Mouse (Mus musculus) lung, postnatal 25 days (tissue): ENCODE measurements around the gene 4930432K21Rik.

Source experiments
- DNase-seq: peaks from one replicate; pipeline ENCODE4 v3.0.0; 2022; ENCODE audit warnings: low spot score

4930432K21Rik gene

DNA sequence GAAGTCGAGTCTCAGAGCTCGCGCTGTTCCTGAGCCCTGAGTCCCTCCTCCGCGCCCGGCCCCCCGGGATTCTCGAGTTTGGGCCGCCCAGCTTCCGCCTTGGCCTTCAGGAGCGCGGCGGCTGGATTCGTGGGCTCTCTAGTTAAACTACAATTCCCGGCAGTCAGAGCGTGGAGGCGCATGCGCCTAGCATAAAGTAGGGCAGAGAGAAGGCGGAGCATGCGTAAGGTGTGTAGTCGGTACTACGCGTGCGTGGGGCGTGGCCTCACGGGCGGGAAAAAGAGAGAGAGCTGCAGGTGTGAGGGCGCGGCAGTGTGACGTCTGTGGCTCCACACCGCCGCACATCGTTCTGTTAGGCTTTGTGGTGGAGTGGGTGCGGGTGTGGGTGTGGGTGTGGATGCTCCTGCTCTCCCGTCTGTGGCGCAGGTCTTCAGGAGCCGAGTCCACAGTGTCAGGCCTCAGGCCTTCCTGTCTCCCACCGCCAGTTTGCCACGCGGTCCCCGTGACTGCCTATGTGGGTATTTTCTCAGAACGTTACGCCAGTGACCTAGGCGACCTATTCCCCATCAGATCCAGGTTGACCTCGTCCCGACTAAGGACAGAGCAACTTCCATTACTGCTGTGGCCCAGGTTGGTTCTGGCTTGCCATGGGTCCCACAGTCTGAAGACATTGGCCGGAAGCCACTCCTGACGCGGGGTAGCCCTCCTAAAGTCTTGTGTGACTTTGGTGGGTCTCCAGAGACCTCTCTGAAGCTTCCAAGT lies at the start of gene 4930432K21Rik, which contains the start of gene Cc2d1a:
Gene 4930432K21Rik (plus strand): TSS at position 257 of the 762 bp plus-strand sequence.
Gene Cc2d1a (minus strand): TSS at position 168 of the 762 bp plus-strand sequence.
- DNase-seq = peak; percentile 96

DNA sequence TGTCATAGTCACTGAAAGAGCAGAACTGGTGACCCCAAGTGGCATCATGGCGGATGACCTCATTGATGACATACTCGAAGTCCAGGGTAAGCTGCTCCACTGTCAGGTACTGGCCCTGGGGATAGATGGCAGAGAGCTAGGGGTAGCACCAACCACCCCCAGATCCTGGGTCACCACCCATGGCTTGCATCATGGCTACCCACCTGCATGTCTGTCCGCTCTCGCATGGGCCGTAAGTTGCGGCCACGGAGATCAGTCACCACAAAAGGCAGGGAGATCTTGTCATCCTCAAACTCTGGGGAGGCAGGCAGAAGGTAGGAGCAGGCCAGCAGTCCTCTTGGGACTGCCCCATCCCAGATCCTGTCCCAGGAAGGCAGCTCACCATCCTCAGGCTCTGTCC lies 49.4 kb upstream of the 4930432K21Rik start:
- no peak for DNase-seq

GRCm38 (mm10) chr8:84101476-84102270 lies 46.2 kb upstream of the 4930432K21Rik start:
- DNase-seq = no peak

- DNase-seq = peak; percentile 26
Measured at GRCm38 (mm10) chr8:84103601-84104000, 44.2 kb upstream of the 4930432K21Rik start.

DNA sequence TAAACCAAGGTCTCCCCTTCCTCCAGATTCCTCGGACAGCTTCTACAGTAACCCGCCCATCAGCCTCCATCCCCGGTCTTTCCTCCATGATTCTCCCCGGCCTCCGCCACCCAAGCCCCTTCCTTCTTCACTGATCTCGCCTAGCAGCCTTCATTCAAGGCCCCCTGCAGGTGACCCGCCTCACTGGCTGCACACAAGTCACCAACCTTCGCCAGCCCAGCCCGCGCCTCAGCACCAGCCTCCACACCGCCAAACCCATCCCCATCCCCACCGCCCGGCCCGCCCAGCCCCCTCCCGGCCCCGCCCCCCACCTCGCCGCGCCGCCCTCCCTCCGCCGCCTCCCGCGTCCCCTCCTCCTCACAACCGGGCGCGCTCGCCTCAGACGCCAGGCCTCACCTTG lies 43.6 kb upstream of the 4930432K21Rik start:
- peak; percentile 48 for DNase-seq

DNA sequence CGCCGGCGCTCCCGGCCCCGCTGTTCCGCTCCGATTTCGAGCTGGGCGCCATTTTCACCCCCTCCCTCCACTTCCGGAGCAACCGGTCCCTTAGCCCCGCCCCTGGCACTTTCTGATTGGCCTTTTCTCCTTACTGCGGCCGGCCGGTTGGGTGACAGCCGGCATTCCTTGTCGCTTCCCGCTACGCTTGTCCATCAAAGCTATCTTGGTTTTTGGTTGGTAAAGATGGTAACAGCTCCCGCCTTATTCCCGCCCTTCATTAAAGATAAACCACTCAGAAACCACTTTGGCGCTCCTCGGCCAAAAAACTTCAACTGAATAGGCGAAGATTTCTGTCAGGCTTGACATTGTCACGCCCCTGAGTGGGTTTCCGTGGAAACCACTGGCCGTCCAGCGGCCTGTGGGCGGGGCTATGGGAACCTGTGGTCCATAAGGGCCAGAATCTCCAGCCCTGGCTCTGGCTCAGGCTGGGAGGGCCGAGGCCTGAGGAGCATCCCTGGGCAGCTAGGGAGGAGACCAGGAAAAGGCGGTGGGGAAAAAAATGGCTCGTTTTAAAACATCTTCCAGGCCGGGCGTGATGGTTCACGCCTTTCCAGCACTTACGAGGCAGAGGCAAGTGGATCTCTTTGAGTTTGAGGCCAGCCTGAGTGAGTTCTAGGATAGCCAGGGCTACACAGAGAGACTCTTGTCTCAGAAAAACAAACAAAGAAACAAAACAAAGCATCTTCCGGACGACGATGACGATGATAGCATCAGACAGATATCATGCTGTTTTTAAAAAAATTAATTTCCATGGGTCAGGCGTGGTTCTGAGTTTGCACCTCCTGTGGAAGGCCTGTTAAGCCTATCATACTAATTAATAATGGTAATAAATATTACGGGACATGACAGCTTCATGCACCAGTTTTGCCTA lies 42.9 kb upstream of the 4930432K21Rik start, which contains the start of gene Dcaf15:
Gene Dcaf15 (minus strand): TSS at position 72 of the 913 bp plus-strand sequence.
- DNase-seq = peak; percentile 98

GRCm38 (mm10) chr8:84105676-84106075 lies 42.1 kb upstream of the 4930432K21Rik start:
- no peak for DNase-seq

DNA sequence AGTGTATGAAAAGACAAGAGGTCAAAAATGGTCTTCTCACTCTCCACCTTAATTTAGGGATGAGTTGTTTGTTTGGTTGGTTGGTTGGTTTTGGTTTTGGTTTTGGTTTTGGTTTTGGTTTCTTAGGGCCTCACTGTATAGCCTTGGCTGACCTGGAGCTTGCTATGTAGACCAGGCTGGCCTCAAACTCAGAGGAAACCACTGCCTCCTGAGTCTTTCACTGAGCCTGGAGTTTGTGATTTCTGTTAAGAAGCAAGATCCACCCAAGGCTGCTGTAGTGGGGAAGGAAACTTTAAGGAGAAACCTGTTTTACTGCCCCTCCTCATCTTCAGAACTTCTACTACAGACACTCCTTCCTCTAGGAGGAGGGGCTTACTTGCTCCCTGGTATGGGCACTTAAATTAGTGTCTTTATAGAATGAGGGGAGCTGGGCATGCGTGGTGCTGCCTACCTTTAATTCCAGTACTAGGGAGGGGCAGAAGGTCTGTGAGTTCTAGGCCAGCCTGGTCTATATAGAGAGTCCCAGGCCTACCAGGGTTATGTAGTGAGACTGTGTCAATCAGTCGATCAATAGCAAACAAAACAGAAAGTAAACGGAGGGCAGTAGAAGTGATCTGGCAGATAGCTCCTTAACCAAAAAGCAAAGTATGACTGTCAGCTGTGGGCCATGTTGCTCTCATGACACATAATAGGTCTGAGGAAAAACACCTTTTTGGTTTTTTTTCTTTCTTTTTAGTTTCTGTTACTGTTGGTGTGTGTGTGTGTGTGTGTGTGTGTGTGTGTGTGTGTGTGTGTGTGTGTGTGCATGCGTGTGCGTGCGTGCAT lies 41.4 kb upstream of the 4930432K21Rik start:
- DNase-seq = no peak

DNA sequence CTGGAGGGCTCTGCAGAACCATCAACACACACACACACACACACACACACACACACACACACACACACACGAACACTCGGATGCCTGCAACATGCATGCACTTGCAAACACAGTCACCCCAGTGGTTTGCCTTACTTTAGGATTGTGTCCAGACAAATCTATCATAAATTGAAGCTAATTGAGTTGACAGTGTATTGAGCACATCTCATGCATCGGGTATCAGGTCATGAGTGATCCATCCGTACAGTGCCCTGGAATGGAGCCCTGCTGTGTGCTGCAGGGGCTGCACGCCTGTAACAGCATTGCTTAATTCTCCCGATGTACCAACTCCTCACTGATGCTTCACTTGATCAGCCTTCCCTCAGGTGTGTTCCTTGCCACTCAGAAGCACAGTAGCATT lies 32.2 kb upstream of the 4930432K21Rik start:
- DNase-seq = no peak

GRCm38 (mm10) chr8:84122151-84122550 lies 25.7 kb upstream of the 4930432K21Rik start:
- no peak for DNase-seq

DNA sequence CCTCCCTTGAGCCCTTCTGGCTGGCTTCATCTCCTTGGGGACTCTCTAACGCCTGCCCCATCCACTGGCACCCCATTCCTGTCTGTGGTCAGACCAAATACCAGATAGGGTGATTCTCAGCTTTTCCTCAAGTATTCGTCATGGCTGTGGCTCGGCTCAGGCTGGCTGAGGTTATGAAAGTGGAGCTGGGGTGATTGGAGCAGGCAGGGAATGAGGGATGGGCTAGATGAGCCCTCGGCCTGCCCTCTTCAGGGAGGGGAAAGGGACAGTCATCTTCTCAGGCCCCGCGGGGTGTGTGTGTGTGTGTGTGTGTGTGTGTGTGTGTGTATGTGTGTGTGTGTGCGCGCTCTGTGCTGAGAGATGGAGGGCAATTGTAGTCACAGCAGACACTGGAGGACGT lies 22.2 kb upstream of the 4930432K21Rik start, which contains the start of gene Podnl1:
Gene Podnl1 (plus strand): TSS at position 334 of the 400 bp plus-strand sequence.
- no peak for DNase-seq

DNA sequence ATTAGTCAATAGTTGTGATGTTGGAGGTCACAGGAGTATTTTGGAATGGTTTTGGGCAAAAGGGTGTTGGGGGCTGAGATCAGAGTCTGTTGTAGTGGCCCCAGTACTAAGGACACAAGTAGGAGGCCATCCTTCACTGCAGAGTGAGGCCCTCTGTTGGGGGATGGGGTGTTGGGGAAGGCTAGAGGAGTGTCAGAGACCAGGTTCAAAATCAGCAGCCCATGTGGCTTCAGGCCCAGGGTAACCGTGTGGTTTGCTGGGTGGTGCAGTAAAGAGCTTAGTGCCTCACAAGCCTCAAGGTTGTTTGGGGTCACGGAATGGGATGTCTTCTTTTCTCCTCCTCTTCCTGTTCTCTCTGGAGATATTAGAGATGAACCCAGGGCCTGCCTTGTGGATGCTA lies 21.1 kb upstream of the 4930432K21Rik start:
- DNase-seq = no peak

DNA sequence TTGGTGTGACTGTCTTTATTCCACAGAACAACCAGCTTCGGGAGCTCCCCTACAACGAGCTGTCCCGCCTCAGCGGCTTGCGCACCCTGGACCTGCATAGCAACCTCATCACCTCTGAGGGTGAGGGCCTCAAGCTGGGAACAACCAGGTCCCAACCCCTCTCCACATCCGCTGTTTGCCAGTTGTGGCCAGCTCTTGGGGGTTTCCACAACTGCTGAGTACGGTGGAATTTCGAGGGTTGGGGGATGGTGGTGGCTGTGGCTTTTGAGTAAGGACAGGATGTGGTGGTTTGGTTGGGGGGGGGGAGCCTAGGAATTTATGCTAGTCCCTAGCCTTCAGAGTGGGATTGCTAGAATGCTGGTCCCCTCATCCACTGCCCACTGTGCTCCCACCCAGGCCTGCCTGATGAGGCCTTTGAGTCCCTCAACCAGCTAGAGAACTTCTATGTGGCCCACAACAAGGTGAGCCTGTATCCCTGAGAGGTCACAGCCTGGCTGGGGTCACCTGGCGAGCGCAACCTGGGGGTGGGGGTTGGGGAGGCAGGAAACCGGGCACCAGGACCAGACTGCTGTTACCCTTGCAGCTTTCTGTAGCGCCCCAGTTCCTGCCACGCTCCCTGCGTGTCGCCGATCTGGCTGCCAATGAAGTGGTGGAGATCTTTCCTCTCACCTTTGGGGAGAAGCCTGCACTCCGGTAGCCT lies 20.5 kb upstream of the 4930432K21Rik start:
- DNase-seq = no peak

DNA sequence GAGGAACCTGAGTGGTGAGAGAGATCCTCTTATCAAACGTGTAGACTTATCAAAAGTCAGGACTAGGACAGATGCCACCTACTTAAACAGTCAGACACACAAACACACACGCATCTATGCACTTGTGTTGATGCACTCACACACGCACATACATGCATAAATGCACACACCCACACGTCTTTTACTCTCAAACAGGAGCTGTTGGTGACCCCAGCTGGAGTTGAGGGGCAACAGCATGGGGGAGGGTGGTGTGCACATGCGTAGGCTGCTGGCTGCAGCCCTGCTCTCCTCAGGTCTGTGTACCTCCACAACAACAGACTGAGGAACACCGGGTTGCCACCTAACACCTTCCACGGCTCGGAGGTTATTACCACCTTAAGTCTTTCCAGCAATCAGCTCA lies 19.5 kb upstream of the 4930432K21Rik start:
- no peak for DNase-seq

GRCm38 (mm10) chr8:84130806-84131205 lies 17.0 kb upstream of the 4930432K21Rik start:
- DNase-seq = no peak

DNA sequence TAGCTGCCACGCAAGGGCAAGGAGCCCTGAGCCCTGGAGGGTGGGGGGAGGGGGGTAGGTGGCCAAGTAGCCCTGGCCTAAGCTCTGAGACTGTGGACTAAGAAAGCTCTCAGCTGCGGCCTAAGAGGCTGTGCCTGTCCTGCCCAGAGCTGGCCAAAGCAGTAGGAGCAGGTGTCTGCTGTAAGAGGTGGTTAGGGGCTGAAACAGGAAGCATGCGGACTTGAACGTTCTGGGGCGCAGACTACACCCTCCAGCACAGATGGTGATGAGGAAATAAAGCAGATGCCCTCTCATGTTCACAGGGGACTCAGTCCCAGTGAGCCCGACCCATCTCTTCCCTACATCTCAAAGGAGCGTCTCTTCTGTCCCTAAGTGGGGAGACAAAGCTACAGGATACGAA lies 15.6 kb upstream of the 4930432K21Rik start:
- no peak for DNase-seq

DNA sequence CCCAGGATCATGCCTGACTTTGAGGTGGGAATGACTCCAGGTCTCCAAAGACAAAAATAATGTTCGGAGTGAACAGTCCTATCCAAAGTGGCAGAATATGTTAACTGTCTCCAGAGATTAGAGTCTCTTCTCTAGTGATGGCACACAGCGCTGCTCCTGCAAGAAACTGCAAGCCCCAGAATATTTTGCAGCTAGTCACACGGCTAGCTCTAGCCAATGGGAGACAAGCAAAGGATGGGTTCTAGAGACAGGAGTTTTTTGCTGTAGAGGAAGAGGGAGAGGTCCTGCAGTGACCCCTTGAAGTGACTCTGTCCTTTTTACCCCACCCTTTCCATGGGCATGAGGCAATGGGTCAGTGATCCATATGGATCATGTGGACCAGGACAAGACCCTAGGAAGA lies 10.0 kb upstream of the 4930432K21Rik start:
- DNase-seq = no peak

- DNase-seq = no peak
Measured at GRCm38 (mm10) chr8:84140838-84141237, 7.0 kb upstream of the 4930432K21Rik start.

DNA sequence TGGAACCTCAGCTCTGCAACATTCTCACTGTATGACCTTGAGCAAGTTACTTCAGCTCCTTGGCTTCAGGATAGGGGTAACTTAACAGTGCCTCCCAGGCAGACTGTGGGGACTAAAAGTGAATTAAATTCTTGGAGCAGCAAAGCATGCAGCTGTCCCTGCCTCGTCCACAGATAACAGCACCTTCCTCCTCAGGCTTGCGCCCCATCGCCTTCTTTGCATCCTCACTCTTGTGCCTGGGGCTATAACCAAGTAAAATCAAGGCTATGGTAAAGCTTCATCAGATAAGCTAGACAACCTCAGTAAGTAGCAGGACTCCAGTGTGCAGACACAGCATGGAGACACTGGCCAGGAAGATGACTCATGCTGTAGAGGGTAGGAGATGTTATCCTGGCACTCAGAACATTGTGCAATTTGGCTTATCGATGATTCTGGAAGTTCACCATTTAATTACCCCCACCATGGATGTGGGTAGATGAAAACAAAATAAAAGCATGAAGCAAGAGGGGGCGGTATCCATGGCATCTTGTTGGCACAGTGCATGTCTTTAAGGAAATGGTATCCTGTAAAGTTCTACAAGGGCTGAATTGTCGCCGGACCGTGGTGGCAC lies 3.1 kb upstream of the 4930432K21Rik start:
- DNase-seq = no peak

- DNase-seq = peak; percentile 48
Measured at GRCm38 (mm10) chr8:84147324-84147766, 480 bp upstream of the 4930432K21Rik start.
